Mouse (Mus musculus): ENCODE measurements at regions not wholly inside any gene's neighbourhood (a gene's known extent, or its start where the extent isn't known, plus 50 kb on each side); places are given as distances from the start of the nearest gene placed in this dataset.

GRCm38 (mm10) chr3:73134316-73134715 lies 76.7 kb upstream of the Slitrk3 start:
- peak; percentile 25 for DNase-seq

GRCm38 (mm10) chr3:73125143-73125542 lies 67.5 kb upstream of the Slitrk3 start:
- DNase-seq = no peak

DNA sequence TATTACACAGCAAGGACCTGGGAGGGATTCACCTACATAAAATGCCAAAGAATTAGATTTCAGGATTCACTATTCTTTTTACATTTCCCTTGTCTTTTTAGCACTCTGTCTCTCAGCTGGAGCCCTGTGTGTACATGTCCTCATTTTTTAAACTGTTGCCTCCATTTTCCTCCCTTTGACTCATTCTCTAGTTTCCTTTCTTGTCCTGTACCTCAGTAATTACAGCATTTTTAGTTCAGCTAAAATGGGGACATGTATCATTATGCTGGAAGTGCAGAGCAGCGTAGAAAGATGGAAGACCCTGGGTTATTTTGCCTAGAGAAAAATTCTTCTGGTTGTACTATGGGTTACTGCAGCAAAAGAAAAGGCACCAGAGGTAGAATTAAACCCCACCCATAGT lies 51.5 kb upstream of the Slitrk3 start:
- DNase-seq = no peak
